Mouse (Mus musculus): Measurements from ENCODE around the gene Gm5767. TPM values are rescaled to one million over a fixed set of nuclear protein-coding genes. Genes with fewer than 3 reads are reported as not detected.

Gm5767 gene
- total RNA-seq, 2 experiments from 2014 or later, result not detected

GRCm38 (mm10) chr16:8669432-8669831, 11.1 kb upstream of the Gm5767 start:
- no peak for ATAC-seq (replicated peaks; ENCODE audit: poor library complexity)

GRCm38 (mm10) chr16:8670041-8671035, 10.2 kb upstream of the Gm5767 start:
- ATAC-seq (replicated peaks; ENCODE audit: poor library complexity), result no peak

DNA sequence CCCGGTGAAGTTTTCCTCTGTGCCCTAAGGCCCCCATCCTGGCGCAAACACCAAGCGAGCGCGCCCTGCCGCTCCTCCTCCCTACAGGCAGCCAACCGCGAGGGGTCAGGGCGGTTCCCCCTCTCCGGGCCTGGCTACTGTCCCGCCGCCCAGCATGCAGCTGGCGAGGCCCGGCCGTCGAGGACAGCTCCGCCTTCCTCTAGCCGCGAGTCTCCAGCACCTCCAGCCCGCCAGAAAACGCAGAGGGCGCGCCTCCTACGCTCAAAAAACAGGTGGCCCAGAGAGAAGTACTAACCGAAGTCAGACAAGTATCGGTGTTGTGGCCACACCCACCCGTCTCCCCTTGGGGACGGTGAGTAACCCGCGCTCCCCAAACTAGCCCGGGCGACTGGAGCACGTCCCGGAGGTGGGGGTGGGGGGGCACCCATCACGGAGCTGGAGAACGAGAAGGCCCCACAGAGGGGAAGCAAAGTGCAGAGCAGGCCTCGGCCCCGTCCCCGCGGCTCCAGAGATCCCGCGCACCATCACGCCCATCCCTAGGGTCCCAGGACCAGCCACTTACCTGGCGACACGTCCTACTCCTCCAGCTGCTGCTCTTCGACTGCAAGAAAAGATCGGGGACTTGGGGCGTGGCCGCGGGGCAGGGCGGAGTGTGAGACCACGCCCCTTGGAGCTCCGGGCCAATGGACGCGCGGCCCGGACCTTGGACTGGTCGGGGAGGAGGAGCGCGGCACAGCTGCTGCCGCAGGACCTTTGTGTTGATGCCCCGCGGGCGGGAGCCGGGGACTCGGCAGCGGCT, 8.8 kb upstream of the Gm5767 start, which contains the start of gene Carhsp1:
Gene Carhsp1 (minus strand): TSS at position 605 of the 799 bp plus-strand sequence.
- ATAC-seq (replicated peaks; ENCODE audit: poor library complexity), result peak; percentile 61

GRCm38 (mm10) chr16:8672350-8672687, 8.3 kb upstream of the Gm5767 start:
- ATAC-seq (replicated peaks; ENCODE audit: poor library complexity), result no peak

GRCm38 (mm10) chr16:8672811-8673210, 7.8 kb upstream of the Gm5767 start:
- no peak for ATAC-seq (replicated peaks; ENCODE audit: poor library complexity)

- ATAC-seq (replicated peaks; ENCODE audit: poor library complexity), result no peak
Observed at GRCm38 (mm10) chr16:8673343-8673742, 7.2 kb upstream of the Gm5767 start.

DNA sequence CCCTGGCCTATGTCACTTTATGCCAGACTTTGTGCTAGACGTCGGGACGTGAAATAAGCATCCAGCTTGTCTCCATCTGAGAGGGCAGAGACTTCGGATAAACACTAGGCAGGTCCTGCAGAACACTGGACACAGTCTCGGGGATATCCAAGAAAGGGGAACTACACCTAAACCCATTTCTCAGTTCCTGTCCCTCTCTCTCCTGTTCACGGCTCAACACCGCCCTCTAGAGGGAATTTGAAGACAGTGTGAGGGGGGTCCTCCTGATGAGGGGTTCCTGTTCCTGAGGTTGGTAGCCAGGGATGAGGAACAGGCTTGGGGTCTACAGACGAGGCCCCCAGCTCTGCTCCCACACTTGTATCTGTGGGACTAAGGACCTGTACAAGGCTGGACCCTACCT, 6.4 kb upstream of the Gm5767 start:
- peak; percentile 37 for ATAC-seq (replicated peaks; ENCODE audit: poor library complexity)

- ATAC-seq (replicated peaks; ENCODE audit: poor library complexity), result no peak
Observed at GRCm38 (mm10) chr16:8675559-8675958, 5.0 kb upstream of the Gm5767 start.

DNA sequence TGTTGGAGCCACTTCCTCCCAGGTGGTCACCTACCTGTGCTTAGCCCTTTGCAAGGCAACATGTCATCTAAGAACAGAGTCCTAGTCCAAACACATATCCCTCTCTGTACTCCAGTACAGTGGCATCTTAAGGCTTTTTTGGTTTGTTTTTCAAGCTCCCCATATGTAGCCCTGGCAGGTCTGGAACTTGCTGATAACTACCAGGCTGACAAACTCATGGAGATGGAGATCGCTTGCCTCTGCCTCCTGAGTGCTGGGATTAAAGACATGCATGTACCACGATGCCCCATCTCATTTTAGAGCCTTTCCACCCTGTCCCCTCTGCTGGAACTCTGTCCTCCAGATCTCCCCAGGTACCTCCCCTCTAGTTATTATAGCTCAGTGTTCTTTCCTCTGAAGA, 4.3 kb upstream of the Gm5767 start:
- ATAC-seq (replicated peaks; ENCODE audit: poor library complexity), result 0 out of 2 replicates have a peak, but pooled peaks have one; percentile 6

DNA sequence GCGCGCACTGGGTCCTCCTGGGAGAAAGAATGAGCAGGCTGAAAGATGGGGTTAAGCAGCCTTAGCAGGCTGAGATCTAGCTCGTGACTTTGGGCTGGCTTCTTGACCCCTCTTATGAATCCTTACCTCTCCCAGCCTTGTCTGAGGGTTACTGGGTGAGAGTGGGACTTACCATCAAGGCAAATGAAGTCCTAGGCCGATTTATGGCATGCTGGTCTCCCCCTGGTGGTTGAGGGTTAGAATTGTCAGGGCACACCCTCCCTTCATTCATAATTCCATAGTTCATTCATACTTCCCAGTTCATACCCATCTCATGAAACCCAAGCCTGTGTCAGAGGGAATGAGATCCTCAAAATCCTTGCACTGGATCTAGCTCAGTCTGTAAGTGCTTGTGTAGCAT, 3.8 kb upstream of the Gm5767 start:
- ATAC-seq (replicated peaks; ENCODE audit: poor library complexity), result peak; percentile 32

DNA sequence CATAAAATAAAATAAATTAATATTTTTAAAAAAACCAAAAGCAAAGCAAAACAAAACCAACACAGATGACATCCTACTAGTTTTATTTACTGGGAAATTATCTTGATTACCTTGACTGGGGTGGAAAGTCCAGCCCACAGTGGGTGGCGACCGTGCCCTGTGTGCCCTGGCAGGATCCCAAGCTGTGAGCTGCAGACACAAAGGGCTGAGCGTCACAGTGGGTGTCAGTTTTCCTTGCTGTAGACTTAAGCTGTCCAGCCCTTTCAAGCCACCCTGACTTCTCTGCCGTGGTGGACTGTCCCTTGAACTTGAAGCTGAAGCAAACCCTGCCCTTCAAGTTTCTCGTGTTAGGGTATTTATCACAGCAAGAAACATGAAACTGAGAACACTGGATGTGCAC, 2.5 kb upstream of the Gm5767 start:
- peak; percentile 29 for ATAC-seq (replicated peaks; ENCODE audit: poor library complexity)

DNA sequence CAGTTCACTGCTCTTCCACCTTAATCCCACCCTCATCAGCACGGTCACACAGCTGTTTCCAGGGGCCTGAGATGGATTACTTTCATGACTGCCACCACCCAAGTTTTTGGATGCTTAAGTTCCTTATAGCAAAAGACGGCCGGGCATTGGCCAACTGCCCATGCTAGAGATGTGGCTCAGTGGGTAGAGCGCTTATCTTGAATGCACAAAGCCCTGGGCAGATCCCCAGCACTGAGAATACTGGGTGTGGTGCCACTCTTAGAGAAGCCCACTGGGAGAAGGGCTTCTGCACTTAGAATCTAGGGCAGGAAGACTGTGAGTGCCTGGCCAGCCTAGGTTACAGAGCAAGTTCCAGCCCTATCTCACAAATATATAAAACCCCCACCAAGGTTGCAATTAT, 1.9 kb upstream of the Gm5767 start:
- peak; percentile 52 for ATAC-seq (replicated peaks; ENCODE audit: poor library complexity)

DNA sequence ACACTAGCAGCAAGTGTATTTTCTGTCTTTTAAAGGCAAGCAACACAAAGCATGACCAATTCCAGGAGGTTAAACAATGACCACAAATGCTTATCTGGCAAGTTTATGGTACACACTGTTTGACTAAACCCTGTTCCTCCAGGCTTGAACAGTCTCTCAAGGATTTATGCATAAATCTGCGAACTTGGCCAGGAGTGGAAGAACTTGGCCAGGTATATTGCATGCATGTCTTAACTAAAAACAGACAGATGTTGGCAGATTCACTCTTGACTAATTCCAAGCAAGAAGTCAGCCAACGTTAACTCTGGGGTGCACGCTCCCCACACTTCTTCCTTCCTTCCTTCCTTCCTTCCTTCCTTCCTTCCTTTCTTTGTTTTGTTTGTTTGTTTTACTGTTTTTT, 790 bp upstream of the Gm5767 start:
- no peak for ATAC-seq (replicated peaks; ENCODE audit: poor library complexity)

DNA sequence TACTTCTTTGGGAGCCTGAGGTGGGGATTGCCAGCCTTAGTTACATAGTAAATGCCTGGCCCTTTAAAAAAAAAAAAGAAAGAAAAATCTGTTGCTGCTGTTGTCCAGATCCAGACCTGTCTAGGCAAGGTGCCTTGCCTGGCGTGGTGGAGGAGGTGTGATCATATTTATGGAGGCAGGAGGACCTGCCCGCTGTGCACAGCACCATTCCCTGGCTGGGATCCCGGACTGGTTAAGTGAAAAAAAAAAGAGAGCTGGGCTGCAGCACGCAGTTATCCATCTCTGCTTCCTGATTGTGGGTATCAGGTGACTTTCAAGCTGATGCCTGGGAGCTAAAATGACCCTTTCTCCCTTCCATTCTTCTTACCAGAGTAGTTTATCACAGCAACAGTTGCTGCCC, 4.5 kb downstream of the Gm5767 start:
- ATAC-seq (replicated peaks; ENCODE audit: poor library complexity), result no peak

DNA sequence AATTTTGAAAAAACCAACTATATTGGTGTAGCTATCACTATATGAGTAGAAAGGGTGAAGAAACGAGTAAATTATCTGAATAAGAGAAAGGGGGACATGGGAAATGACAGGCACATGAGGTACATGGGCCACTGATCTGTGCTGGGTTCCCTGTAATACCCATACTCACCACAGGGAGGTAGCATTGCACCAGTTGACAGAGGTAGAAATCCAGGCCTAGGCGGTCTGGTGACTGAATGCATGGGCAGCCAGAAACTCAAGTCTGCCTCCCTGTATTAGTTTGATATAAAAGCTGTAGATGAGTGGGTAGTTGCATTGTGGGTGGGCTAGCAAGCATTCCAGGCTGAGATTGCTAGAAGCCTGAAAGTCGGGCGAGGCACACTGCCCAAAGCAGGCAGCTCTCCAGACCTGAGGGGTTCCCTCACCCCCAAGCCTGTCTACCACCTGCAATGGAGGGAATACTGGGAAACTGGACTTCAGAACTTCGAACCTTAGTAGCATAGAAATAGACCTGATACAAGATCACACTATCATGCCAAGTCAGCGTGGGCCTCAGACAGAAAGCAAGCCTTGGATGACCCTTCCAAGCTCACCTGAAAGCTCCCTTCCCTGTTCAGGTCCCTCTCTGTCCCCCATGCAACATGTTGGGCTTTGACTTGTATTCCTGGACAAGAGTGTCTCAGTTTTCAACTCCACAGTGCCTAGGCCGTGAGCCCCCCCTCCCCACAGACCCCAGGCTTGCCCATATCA, 5.7 kb downstream of the Gm5767 start:
- ATAC-seq (replicated peaks; ENCODE audit: poor library complexity), result peak; percentile 79

- peak; percentile 75 for ATAC-seq (replicated peaks; ENCODE audit: poor library complexity)
Observed at GRCm38 (mm10) chr16:8686871-8687535, 6.4 kb downstream of the Gm5767 start.

- ATAC-seq (replicated peaks; ENCODE audit: poor library complexity), result no peak
Observed at GRCm38 (mm10) chr16:8687559-8688112, 7.1 kb downstream of the Gm5767 start.

- no peak for ATAC-seq (replicated peaks; ENCODE audit: poor library complexity)
Observed at GRCm38 (mm10) chr16:8689979-8690656, 9.5 kb downstream of the Gm5767 start.

- ATAC-seq (replicated peaks; ENCODE audit: poor library complexity), result no peak
Observed at GRCm38 (mm10) chr16:8691206-8691605, 10.6 kb downstream of the Gm5767 start.

DNA sequence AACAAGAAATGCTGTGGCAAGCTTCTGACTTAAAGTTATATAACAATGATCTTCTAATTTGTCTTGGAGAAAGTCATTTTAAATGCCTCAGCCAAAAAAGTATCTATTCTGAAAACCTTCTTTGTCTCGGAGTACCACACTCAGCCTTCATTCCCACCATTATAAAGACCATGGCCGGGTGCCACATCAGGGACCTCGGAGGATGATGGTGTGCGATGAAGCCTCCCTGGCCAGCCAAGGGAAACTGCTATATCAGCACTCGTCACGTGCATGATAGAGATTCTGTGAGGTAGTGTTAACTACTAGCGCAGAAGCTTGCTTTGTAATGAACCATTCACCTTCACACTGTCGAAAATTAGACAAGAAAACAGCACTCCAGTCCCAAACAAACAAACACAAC, 19.0 kb downstream of the Gm5767 start:
- no peak for ATAC-seq (replicated peaks; ENCODE audit: poor library complexity)

All from megakaryocyte progenitor cell, adult 5-6 weeks (primary cell).